Comparison of ENCODE assay signal across 17 mouse cellular contexts in genomic region chr17:44162935-44163334, GRCm38 (mm10). TPM values are rescaled to one million over a fixed set of nuclear protein-coding genes. Genes with fewer than 3 reads are reported as not detected.
A peak's percentile ranks its signal among the peaks of the same experiment; 100 is the strongest.
DNase-seq lines count a peak whose midpoint lies in the region; ATAC-seq and TF ChIP-seq lines count a peak whose summit lies in the region.
"Had no signal": no experiment of that assay in that cellular context is flagged by ENCODE, and none has a peak within 500 bp of the region (broad histone marks: within the 10 kb centered on the region; RNA-seq: fewer than 3 reads in every experiment).

No protein-coding gene starts in this region.

- H3K27ac ChIP-seq in gastrocnemius, adult 2 months: peak overlapping the region; percentile 78
- no peak overlapping the region for H3K27ac ChIP-seq in heart, postnatal 0 days (ENCODE audit: low read depth)
- H3K27ac ChIP-seq: forebrain, embryonic 15.5 days; hindbrain, embryonic 15.5 days; limb, embryonic 12.5 days; liver, embryonic 14.5 days had no signal

- no peak overlapping the region for H3K9ac ChIP-seq in heart, postnatal 0 days (replicated peaks; ENCODE audit: low read depth, low read length)
- H3K9ac ChIP-seq: forebrain, embryonic 15.5 days; hindbrain, embryonic 15.5 days; limb, embryonic 12.5 days; liver, embryonic 14.5 days had no signal

- no peak for TF ChIP-seq EP300 in heart, postnatal 0 days (IDR thresholded peaks at IDR 0.05; ENCODE audit: low read depth)

- TF ChIP-seq CTCF in gastrocnemius, adult 2 months (IDR thresholded peaks at IDR 0.05): no peak
- TF ChIP-seq CTCF in heart, postnatal 0 days (IDR thresholded peaks at IDR 0.05; ENCODE audit: low read depth): no peak

- H3K4me1 ChIP-seq in heart, postnatal 0 days (ENCODE audit: control insufficient read depth, insufficient read depth): no peaks in the 10 kb centered on the region
- peaks cover 24% of the 10 kb centered on the region for H3K4me1 ChIP-seq in megakaryocyte, embryonic 14.5 days
- H3K4me1 ChIP-seq: forebrain, embryonic 15.5 days; hindbrain, embryonic 15.5 days had no signal

- peak overlapping the region; percentile 28 for H3K4me2 ChIP-seq in heart, postnatal 0 days (ENCODE audit: low read depth, low read length)
- H3K4me2 ChIP-seq: forebrain, embryonic 15.5 days; hindbrain, embryonic 15.5 days; limb, embryonic 12.5 days had no signal

- 0 out of 2 replicates have a peak, but pooled peaks cover 4% of the 10 kb centered on the region for H3K9me3 ChIP-seq in heart, postnatal 0 days (replicated peaks; ENCODE audit: control insufficient read depth, low read length)
- H3K9me3 ChIP-seq in megakaryocyte, embryonic 14.5 days: peaks cover 17% of the 10 kb centered on the region
- H3K9me3 ChIP-seq: forebrain, embryonic 15.5 days; hindbrain, embryonic 15.5 days; limb, embryonic 12.5 days had no signal

- no peaks in the 10 kb centered on the region for H3K27me3 ChIP-seq in heart, postnatal 0 days (ENCODE audit: control insufficient read depth, insufficient read depth, low read length)
- no peaks in the 10 kb centered on the region for H3K27me3 ChIP-seq in megakaryocyte, embryonic 14.5 days (replicated peaks)
- H3K27me3 ChIP-seq: forebrain, embryonic 15.5 days; hindbrain, embryonic 15.5 days; limb, embryonic 12.5 days had no signal

- no peaks in the 10 kb centered on the region for H3K36me3 ChIP-seq in heart, postnatal 0 days (replicated peaks; ENCODE audit: control insufficient read depth, insufficient read depth, low read length)
- H3K36me3 ChIP-seq in megakaryocyte, embryonic 14.5 days (replicated peaks; ENCODE audit: low read length): peaks cover 11% of the 10 kb centered on the region
- H3K36me3 ChIP-seq: forebrain, embryonic 15.5 days; hindbrain, embryonic 15.5 days; limb, embryonic 12.5 days had no signal

- no peak for DNase-seq in gastrocnemius, adult 2 months
- no peak for DNase-seq in gastrocnemius, postnatal 4 days (ENCODE audit: low spot score in 2 of 2)
- DNase-seq in heart, postnatal 0 days (ENCODE audit: low spot score): no peak
- DNase-seq in heart, adult 9 months (ENCODE audit: low spot score in 2 of 2): no peak
- no peak for DNase-seq in thymus, postnatal 14 days
- no peak for DNase-seq in yolk sac, embryonic 10.5 days (ENCODE audit: low spot score)
- DNase-seq: cerebellum, postnatal 10 days; embryo, embryonic 11 days; layer of hippocampus, adult 9-11 months had no signal

- WGBS in heart, postnatal 0 days: 53% methylated on average over 5 of the region's 5 CpGs

- peak overlapping the region; percentile 64 for H3K4me3 ChIP-seq in gastrocnemius, adult 2 months
- H3K4me3 ChIP-seq in heart, postnatal 0 days (ENCODE audit: low read depth, low read length): no peak overlapping the region
- H3K4me3 ChIP-seq in megakaryocyte, embryonic 14.5 days (replicated peaks): peak overlapping the region; percentile 54
- H3K4me3 ChIP-seq: forebrain, embryonic 15.5 days; hindbrain, embryonic 15.5 days; limb, embryonic 12.5 days had no signal

- intact Hi-C loops in gastrocnemius, adult 2 months (cut with DNase I): no loop called here

- no peak for ATAC-seq in heart, postnatal 0 days (ENCODE audit: insufficient read depth, low read depth)
- no peak for ATAC-seq in megakaryocyte, adult 5-6 weeks (ENCODE audit: poor library complexity, severe bottlenecking)
- ATAC-seq: forebrain, embryonic 15.5 days; midbrain, embryonic 16.5 days had no signal

RNA-seq across cellular contexts. Expression of gene Clic5, which starts 25.4 kb away (rescaled TPM):
- total RNA-seq in gastrocnemius, adult 2 months (2021): 100 to 1,000 TPM; 121 to 159 TPM
- 10 to 100 TPM; 26.6 to 31.3 TPM for total RNA-seq in gastrocnemius, postnatal 4 days (2021)
- total RNA-seq in heart, postnatal 0 days (2014; rRNA removed; ENCODE audit: low replicate concordance): 37.0 and 55.8 TPM in 2 replicates
- polyA plus RNA-seq in heart, postnatal 0 days (2015; fragmentation: Nextera tagmentation; extraction: Ambion mirVana): 15.5 and 17.8 TPM in 2 replicates
- polyA plus RNA-seq in megakaryocyte, embryonic 14.5 days (2012; ENCODE audit: insufficient read depth, low replicate concordance): not detected in 2 replicates
- total RNA-seq in megakaryocyte, adult 5-6 weeks (2015): 0.09 and 0.14 TPM in 2 replicates
- total RNA-seq in megakaryocyte, adult 5-6 weeks (2017): 0.04 and 0.15 TPM in 2 replicates
- total RNA-seq: MEL had no signal

RNA-seq across cellular contexts. Expression of gene Enpp4, which starts 57.3 kb away (rescaled TPM):
- 10 to 100 TPM; 34.6 to 41.2 TPM for total RNA-seq in gastrocnemius, adult 2 months (2021)
- total RNA-seq in gastrocnemius, postnatal 4 days (2021): 10 to 100 TPM in 1 of 2 experiments, 1 to 10 TPM in 1; 9.9 to 10.1 TPM
- total RNA-seq in heart, postnatal 0 days (2014; rRNA removed; ENCODE audit: low replicate concordance): 9.0 and 9.3 TPM in 2 replicates
- 9.0 and 9.3 TPM in 2 replicates for polyA plus RNA-seq in heart, postnatal 0 days (2015; fragmentation: Nextera tagmentation; extraction: Ambion mirVana)
- 0.22 and 0.73 TPM in 2 replicates for polyA plus RNA-seq in megakaryocyte, embryonic 14.5 days (2012; ENCODE audit: insufficient read depth, low replicate concordance)
- total RNA-seq in megakaryocyte, adult 5-6 weeks (2015): 2.1 and 4.2 TPM in 2 replicates
- total RNA-seq in megakaryocyte, adult 5-6 weeks (2017): 2.5 and 3.0 TPM in 2 replicates

Comparison
In these comparisons a context has a peak if more than half of its experiments do, and no peak if none do; other contexts are left out.
1. RNA of gene Clic5, which starts 25.4 kb away (total RNA-seq): 121 to 159 TPM in gastrocnemius, adult 2 months, 37.0 to 55.8 TPM in heart, postnatal 0 days and 26.6 to 31.3 TPM in gastrocnemius, postnatal 4 days; 0.04 to 0.15 TPM in megakaryocyte, adult 5-6 weeks; every median in the first group is over 10 times any median in the second.